Mouse (Mus musculus) ES-Bruce4 (cell line): Measurements from ENCODE around the gene Ano6. TPM values are rescaled to one million over a fixed set of nuclear protein-coding genes. Genes with fewer than 3 reads are reported as not detected.

ENCODE experiments used
- H3K27ac ChIP-seq: 2 replicates; pipeline ENCODE4 v1.5.1; 2012; ENCODE audit warnings: low read length, inconsistent platforms; ENCODE audit not compliant: insufficient read depth
- H3K27me3 ChIP-seq: 2 replicates; pipeline ENCODE4 v1.6.1; 2012; ENCODE audit warnings: mild to moderate bottlenecking, low read length, inconsistent platforms; ENCODE audit not compliant: control insufficient read depth, poor library complexity, insufficient read depth, severe bottlenecking
- H3K36me3 ChIP-seq: 2 replicates; pipeline ENCODE4 v1.6.1; 2012; ENCODE audit warnings: inconsistent platforms, mild to moderate bottlenecking, low read length, moderate library complexity; ENCODE audit not compliant: control insufficient read depth, poor library complexity, insufficient read depth, severe bottlenecking
- H3K4me1 ChIP-seq: one replicate; pipeline ENCODE4 v1.8.1; 2011; ENCODE audit warnings: low read length; ENCODE audit not compliant: control insufficient read depth, insufficient read depth
- H3K4me3 ChIP-seq: 2 replicates; pipeline ENCODE4 v1.5.1; 2011; ENCODE audit warnings: low read depth, mild to moderate bottlenecking, low read length
- H3K9ac ChIP-seq: 2 replicates; pipeline ENCODE4 v1.6.1; 2012; ENCODE audit warnings: low read depth, mild to moderate bottlenecking, inconsistent platforms; ENCODE audit not compliant: poor library complexity, severe bottlenecking
- H3K9me3 ChIP-seq: replicated peaks from 2 replicates; pipeline ENCODE4 v1.6.1; 2012; ENCODE audit warnings: mild to moderate bottlenecking, low read length, inconsistent platforms; ENCODE audit not compliant: control insufficient read depth, poor library complexity, insufficient read depth, severe bottlenecking
- CTCF ChIP-seq: IDR thresholded peaks from one replicate; pipeline ENCODE4 v1.8.1; 2011; ENCODE audit warnings: low read depth, low read length
- EP300 ChIP-seq: IDR thresholded peaks from 2 replicates; pipeline ENCODE4 v1.6.1; 2011; ENCODE audit warnings: low read depth, low read length; ENCODE audit not compliant: insufficient read depth
- POLR2A ChIP-seq: IDR thresholded peaks from one replicate; pipeline ENCODE4 v1.8.1; 2011; ENCODE audit warnings: low read length; ENCODE audit not compliant: insufficient read depth
- polyA plus RNA-seq: library from polyadenylated mRNA; stranded (reverse); fragments of >200 nt; gene quantifications from 2 replicates; pipeline ENCODE4 v1.2.4, GENCODE M21; 2011; ENCODE audit warnings: low read depth; ENCODE audit not compliant: missing spikeins, insufficient read depth, insufficient read length

Gene Ano6
- polyA plus RNA-seq, 1 experiment: 42.5 TPM

DNA sequence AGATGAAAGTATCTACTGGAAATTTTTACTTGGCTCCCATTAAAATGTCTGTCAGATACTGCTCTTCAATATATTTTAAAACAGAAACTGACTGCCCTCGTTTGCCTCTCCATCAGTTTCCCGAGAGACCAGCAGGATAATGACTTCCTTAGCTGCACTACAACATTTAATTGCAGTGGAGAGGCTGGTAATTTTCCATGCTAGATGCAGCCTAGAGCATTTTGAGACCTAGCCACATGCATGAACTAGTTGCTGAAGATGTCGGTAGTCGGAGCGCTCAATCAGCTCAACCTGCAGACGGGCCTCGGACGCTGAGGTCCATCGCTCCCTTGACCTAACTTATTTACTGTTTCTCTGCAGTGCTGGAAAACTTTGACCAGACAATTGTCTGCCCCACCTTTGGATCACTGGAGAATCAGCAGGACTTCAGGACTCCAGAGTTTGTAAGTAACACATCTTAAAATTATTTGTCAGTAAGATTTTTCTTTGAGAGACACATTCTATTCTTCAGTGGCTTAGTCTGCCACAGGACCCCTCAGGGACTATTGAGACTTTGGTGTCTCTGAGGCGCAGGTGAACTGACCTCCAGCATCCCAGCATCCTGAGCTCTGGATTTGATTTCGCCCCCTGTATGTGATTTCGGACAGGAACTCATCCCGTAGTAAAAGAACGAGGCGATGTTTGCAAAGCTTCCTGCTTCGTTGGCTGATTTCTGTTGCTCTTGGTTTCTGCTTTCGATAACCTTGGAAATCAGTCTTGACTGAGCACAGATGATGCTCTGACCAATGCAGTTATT is 73.4 kb downstream of the Ano6 start:
- no peak overlapping the region for H3K4me3 ChIP-seq
- TF ChIP-seq CTCF: no peak
- no peak for TF ChIP-seq EP300
- no peak for TF ChIP-seq POLR2A
- H3K27ac ChIP-seq: no peak overlapping the region
- no peaks in the 10 kb centered on the region for H3K27me3 ChIP-seq
- H3K36me3 ChIP-seq: no peaks in the 10 kb centered on the region
- H3K9ac ChIP-seq: no peak overlapping the region
- H3K9me3 ChIP-seq: no peaks in the 10 kb centered on the region
- no peaks in the 10 kb centered on the region for H3K4me1 ChIP-seq

DNA sequence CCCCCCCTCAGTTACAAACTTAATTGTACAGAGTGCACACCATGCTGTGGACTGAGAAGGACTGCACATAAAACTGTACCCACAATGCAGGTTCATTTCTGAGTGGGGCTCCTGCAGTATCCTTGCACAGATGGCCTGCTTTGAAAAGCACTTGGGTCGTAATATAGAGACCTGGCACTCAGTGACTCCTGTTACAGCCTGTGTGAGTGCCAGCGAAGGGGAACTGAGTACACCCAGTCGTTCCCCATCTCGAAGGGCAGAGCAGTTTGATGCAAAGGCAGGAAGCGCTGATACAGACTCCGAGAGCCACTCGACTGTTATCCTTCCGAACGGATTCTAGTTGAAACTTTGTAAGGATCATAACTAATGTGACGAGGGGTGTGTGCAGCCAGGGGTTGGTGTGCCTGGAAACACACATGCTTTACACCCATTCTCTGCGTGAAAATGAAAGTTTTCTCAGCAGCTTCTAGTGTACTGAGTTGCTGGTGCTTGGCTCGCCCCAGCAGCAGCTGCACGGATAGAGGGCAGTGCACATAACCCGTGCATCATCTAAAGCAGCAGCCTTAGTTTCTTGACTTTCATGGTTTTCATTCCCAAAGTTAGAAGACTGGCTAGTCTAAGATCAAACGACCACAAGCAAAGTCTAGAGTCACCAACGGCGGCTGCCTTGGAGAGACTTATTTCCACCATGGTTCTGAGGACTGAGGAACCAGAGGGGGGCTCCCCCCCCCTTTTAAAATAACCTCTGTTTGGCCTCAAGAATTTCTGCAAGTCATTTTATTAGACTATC is 74.9 kb downstream of the Ano6 start:
- TF ChIP-seq CTCF (no peak), EP300 (no peak), POLR2A (no peak)
- Histone ChIP-seq H3K27ac (no peak overlapping the region), H3K4me3 (no peak overlapping the region), H3K27me3 (no peaks in the 10 kb centered on the region), H3K9me3 (no peaks in the 10 kb centered on the region), H3K36me3 (no peaks in the 10 kb centered on the region), H3K9ac (no peak overlapping the region), H3K4me1 (no peaks in the 10 kb centered on the region)

DNA sequence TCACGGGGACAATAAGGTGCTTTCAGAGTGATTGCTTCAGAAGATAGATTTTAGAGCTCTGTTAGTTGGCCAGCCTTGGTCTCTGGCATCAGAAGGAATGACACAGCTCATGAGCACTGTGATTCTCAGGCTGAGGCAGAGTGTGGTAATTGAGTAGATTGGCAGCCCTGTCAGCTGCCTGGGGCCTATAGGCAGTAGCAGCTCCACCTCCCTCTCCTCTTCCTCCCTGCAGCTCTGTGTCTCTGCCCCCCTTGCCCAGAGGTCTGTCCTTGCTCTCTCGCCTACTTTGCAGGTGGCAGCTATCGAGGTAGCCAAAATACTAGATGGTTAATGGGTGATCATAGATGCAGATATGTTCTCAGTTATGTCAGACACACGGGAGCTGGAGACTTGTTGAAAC is 77.5 kb downstream of the Ano6 start:
- Histone ChIP-seq H3K27ac (no peak overlapping the region), H3K4me1 (no peaks in the 10 kb centered on the region), H3K9ac (no peak overlapping the region), H3K9me3 (no peaks in the 10 kb centered on the region), H3K36me3 (no peaks in the 10 kb centered on the region), H3K4me3 (no peak overlapping the region), H3K27me3 (no peaks in the 10 kb centered on the region)
- TF ChIP-seq POLR2A (no peak), CTCF (no peak), EP300 (no peak)

DNA sequence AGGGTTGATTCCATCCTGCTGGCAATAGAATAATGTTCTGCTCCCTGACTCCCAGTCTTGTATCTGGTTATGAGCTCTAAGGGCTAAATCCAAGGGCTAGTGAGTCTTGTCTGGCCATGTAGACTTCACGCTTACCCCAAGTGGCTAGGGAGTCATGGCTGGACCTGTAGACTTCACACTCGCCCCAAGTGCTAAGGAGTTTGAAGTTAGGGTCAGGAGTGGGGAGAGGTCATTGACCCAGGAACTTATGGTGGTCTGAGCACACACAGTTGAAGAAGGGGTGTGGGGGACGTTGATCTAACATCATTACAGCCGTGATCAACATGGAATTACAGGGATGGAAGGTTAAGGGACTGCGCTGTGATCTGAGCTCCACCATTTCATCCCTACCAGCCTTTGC is 79.0 kb downstream of the Ano6 start:
- Histone ChIP-seq H3K27me3 (no peaks in the 10 kb centered on the region), H3K4me1 (no peaks in the 10 kb centered on the region), H3K4me3 (no peak overlapping the region), H3K9ac (no peak overlapping the region), H3K9me3 (no peaks in the 10 kb centered on the region), H3K36me3 (no peaks in the 10 kb centered on the region), H3K27ac (no peak overlapping the region)
- TF ChIP-seq POLR2A (no peak), EP300 (no peak), CTCF (no peak)

DNA sequence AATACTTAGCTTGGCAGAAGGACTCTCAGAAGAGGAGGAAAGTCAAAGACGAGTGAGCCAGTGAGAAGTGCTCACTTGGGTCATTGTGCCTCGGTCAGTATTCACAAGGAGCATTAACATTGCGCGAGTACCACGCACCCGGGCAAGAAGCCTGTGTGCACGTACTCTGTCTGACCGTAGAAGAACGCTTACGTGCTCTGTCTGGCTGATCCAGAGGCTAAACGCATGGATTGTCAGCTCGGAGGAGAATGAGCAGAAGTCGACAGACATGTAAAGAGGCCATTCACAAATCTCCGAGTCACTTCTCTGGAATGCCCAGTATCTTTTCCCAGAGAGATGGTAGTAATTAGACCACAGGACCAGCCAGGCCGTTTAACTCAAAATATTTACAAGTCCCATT is 81.0 kb downstream of the Ano6 start:
- TF ChIP-seq CTCF (no peak), EP300 (no peak), POLR2A (no peak)
- no peak overlapping the region for H3K4me3 ChIP-seq

DNA sequence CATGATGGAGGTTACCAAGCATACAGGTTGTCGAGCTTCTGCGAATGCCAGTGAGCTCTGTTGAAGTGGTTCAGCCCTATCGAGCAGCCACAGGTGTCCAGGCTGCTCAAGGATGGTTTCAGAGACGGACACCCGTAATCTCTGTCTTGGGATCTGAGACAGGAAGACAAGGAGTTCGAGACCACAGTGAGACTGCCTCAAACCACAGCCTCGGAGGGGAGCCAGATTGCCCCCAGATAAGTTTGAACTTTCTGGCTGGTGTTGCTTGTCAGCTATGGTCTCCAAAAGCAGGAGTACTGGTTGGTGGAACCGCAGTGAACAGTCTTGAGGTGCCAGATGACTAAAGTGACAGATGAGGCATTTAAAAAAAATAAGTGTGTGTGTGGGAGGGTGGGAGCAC is 81.8 kb downstream of the Ano6 start:
- H3K27me3 ChIP-seq: no peaks in the 10 kb centered on the region
- no peak overlapping the region for H3K4me3 ChIP-seq
- no peak overlapping the region for H3K27ac ChIP-seq
- no peak overlapping the region for H3K9ac ChIP-seq
- H3K9me3 ChIP-seq: no peaks in the 10 kb centered on the region
- TF ChIP-seq POLR2A: no peak
- no peaks in the 10 kb centered on the region for H3K4me1 ChIP-seq
- H3K36me3 ChIP-seq: no peaks in the 10 kb centered on the region

More for the DNA sequence above, 81.0 kb downstream of the Ano6 start:
- no peaks in the 10 kb centered on the region for H3K36me3 ChIP-seq
- no peak overlapping the region for H3K9ac ChIP-seq
- H3K27ac ChIP-seq: no peak overlapping the region
- no peaks in the 10 kb centered on the region for H3K4me1 ChIP-seq
- no peaks in the 10 kb centered on the region for H3K9me3 ChIP-seq
- H3K27me3 ChIP-seq: no peaks in the 10 kb centered on the region
